Mouse (Mus musculus): ENCODE results near the gene Mroh9.
A peak's percentile ranks its signal among the peaks of the same experiment; 100 is the strongest.

Gene Mroh9

GRCm38 (mm10) chr1:163085570-163085969, at the start of gene Mroh9:
Gene Mroh9, minus strand, starts transcription at chr1:163085670.
- no peak for DNase-seq (ENCODE audit: extremely low spot score)

GRCm38 (mm10) chr1:163129976-163130375, 44.5 kb upstream of the Mroh9 start:
- DNase-seq (ENCODE audit: extremely low spot score): no peak

GRCm38 (mm10) chr1:163129129-163129900, 43.8 kb upstream of the Mroh9 start:
- DNase-seq (ENCODE audit: extremely low spot score): no peak

GRCm38 (mm10) chr1:163126175-163126881, 40.9 kb upstream of the Mroh9 start:
- DNase-seq (ENCODE audit: extremely low spot score): no peak

GRCm38 (mm10) chr1:163122414-163122813, 36.9 kb upstream of the Mroh9 start:
- no peak for DNase-seq (ENCODE audit: extremely low spot score)

- no peak for DNase-seq (ENCODE audit: extremely low spot score)
Measured at GRCm38 (mm10) chr1:163113461-163114174, 28.1 kb upstream of the Mroh9 start.

- no peak for DNase-seq (ENCODE audit: extremely low spot score)
Measured at GRCm38 (mm10) chr1:163112482-163113164, 27.2 kb upstream of the Mroh9 start.

- no peak for DNase-seq (ENCODE audit: extremely low spot score)
Measured at GRCm38 (mm10) chr1:163104960-163105359, 19.5 kb upstream of the Mroh9 start.

GRCm38 (mm10) chr1:163091438-163092155, 6.1 kb upstream of the Mroh9 start:
- peak; percentile 36 for DNase-seq (ENCODE audit: extremely low spot score)

GRCm38 (mm10) chr1:163070502-163070901, 15.0 kb downstream of the Mroh9 start:
- peak; percentile 30 for DNase-seq (ENCODE audit: extremely low spot score)

GRCm38 (mm10) chr1:163060381-163060780, 25.1 kb downstream of the Mroh9 start:
- no peak for DNase-seq (ENCODE audit: extremely low spot score)

GRCm38 (mm10) chr1:163057363-163057762, 28.1 kb downstream of the Mroh9 start:
- no peak for DNase-seq (ENCODE audit: extremely low spot score)

- DNase-seq (ENCODE audit: extremely low spot score): no peak
Measured at GRCm38 (mm10) chr1:163055629-163056028, 29.8 kb downstream of the Mroh9 start.

GRCm38 (mm10) chr1:163023075-163023474, 62.4 kb downstream of the Mroh9 start:
- DNase-seq (ENCODE audit: extremely low spot score): no peak

GRCm38 (mm10) chr1:163009220-163009619, 76.2 kb downstream of the Mroh9 start:
- DNase-seq (ENCODE audit: extremely low spot score): no peak

GRCm38 (mm10) chr1:163003496-163003895, 82.0 kb downstream of the Mroh9 start:
- DNase-seq (ENCODE audit: extremely low spot score): no peak

- no peak for DNase-seq (ENCODE audit: extremely low spot score)
Measured at GRCm38 (mm10) chr1:163001271-163001829, 84.1 kb downstream of the Mroh9 start.

GRCm38 (mm10) chr1:162987546-162987945, 97.9 kb downstream of the Mroh9 start:
- no peak for DNase-seq (ENCODE audit: extremely low spot score)

GRCm38 (mm10) chr1:162986777-162987176, 98.7 kb downstream of the Mroh9 start:
- no peak for DNase-seq (ENCODE audit: extremely low spot score)

- DNase-seq (ENCODE audit: extremely low spot score): no peak
Measured at GRCm38 (mm10) chr1:162986121-162986748, 99.2 kb downstream of the Mroh9 start.
